Comparison of ENCODE assay signal across 9 mouse cellular contexts in genomic region chr6:84697474-84698287, GRCm38 (mm10).
DNase-seq lines count a peak whose midpoint lies in the region; ATAC-seq and TF ChIP-seq lines count a peak whose summit lies in the region.
"Had no signal": no experiment of that assay in that cellular context is flagged by ENCODE, and none has a peak within 500 bp of the region (broad histone marks: within the 10 kb centered on the region; RNA-seq: fewer than 3 reads in every experiment).

No protein-coding gene starts in this region.

- ATAC-seq in kidney, postnatal 0 days (replicated peaks; ENCODE audit: low FRiP score, low read depth), result peak; percentile 61
- no peak for ATAC-seq in hindbrain, embryonic 13.5 days (ENCODE audit: low FRiP score)

- TF ChIP-seq CTCF in kidney, postnatal 0 days (IDR thresholded peaks at IDR 0.05; ENCODE audit: low read depth), result no peak

- DNase-seq in adrenal gland, postnatal 36 days, result peak; percentile 59 to 63
- peak; percentile 75 to 78 for DNase-seq in heart, adult 9 months (ENCODE audit: low spot score in 2 of 2)
- peak; percentile 80 for DNase-seq in kidney, postnatal 0 days (ENCODE audit: low spot score)
- DNase-seq in retina, embryonic 14.5 days (ENCODE audit: low spot score), result peak; percentile 26
- no peak for DNase-seq in frontal cortex, adult 2 months (ENCODE audit: extremely low spot score in 1 of 2, low spot score in 1 of 2)
- no peak for DNase-seq in layer of hippocampus, postnatal 14 days (ENCODE audit: low spot score in 2 of 2)
- DNase-seq in left cerebral cortex, adult 18-20 months (ENCODE audit: low spot score in 2 of 2), result no peak
- DNase-seq: liver, embryonic 13.5 days had no signal

- no peaks in the 10 kb centered on the region for H3K27me3 ChIP-seq in kidney, postnatal 0 days (ENCODE audit: insufficient read depth, low read length)
- H3K27me3 ChIP-seq in hindbrain, embryonic 13.5 days, result no peaks in the 10 kb centered on the region
- H3K27me3 ChIP-seq: liver, embryonic 13.5 days had no signal

- H3K36me3 ChIP-seq in kidney, postnatal 0 days (ENCODE audit: insufficient read depth, low read length), result no peaks in the 10 kb centered on the region
- no peaks in the 10 kb centered on the region for H3K36me3 ChIP-seq in hindbrain, embryonic 13.5 days
- H3K36me3 ChIP-seq: liver, embryonic 13.5 days had no signal

- peaks cover 21% of the 10 kb centered on the region; the same call in 1 of the 2 replicates for H3K4me1 ChIP-seq in kidney, postnatal 0 days (replicated peaks; ENCODE audit: insufficient read depth, low read length)
- peaks cover 28% of the 10 kb centered on the region for H3K4me1 ChIP-seq in hindbrain, embryonic 13.5 days (replicated peaks)

- H3K4me3 ChIP-seq in kidney, postnatal 0 days (replicated peaks; ENCODE audit: low read depth, low read length), result no peak overlapping the region
- H3K4me3 ChIP-seq in hindbrain, embryonic 13.5 days, result no peak overlapping the region
- H3K4me3 ChIP-seq: liver, embryonic 13.5 days had no signal

- no peak overlapping the region for H3K9ac ChIP-seq in kidney, postnatal 0 days (ENCODE audit: low read depth, low read length)
- H3K9ac ChIP-seq in hindbrain, embryonic 13.5 days, result no peak overlapping the region
- H3K9ac ChIP-seq: liver, embryonic 13.5 days had no signal

- no peaks in the 10 kb centered on the region for H3K9me3 ChIP-seq in kidney, postnatal 0 days (replicated peaks; ENCODE audit: low read length)
- no peaks in the 10 kb centered on the region for H3K9me3 ChIP-seq in hindbrain, embryonic 13.5 days
- H3K9me3 ChIP-seq: liver, embryonic 13.5 days had no signal

- no peak overlapping the region for H3K4me2 ChIP-seq in kidney, postnatal 0 days (ENCODE audit: low read length)
- H3K4me2 ChIP-seq in hindbrain, embryonic 13.5 days, result no peak overlapping the region
- H3K4me2 ChIP-seq: liver, embryonic 13.5 days had no signal

- 23% methylated on average over 9 of the region's 9 CpGs for WGBS in kidney, postnatal 0 days
- WGBS in hindbrain, embryonic 13.5 days, result 42% methylated on average over 9 of the region's 9 CpGs

- H3K27ac ChIP-seq in kidney, postnatal 0 days, result no peak overlapping the region
- H3K27ac ChIP-seq in hindbrain, embryonic 13.5 days, result no peak overlapping the region
- H3K27ac ChIP-seq: liver, embryonic 13.5 days had no signal

Comparison
In these comparisons a context has a peak if more than half of its experiments do, and no peak if none do; other contexts are left out.
1. DNase-seq: peak in adrenal gland, postnatal 36 days (2 of 2), heart, adult 9 months (2 of 2), kidney, postnatal 0 days (single experiment) and retina, embryonic 14.5 days (single experiment); none in frontal cortex, adult 2 months (0 of 2), layer of hippocampus, postnatal 14 days (0 of 2) and left cerebral cortex, adult 18-20 months (0 of 2).